Mouse (Mus musculus): ENCODE measurements at regions not wholly inside any gene's neighbourhood (a gene's known extent, or its start where the extent isn't known, plus 50 kb on each side); places are given as distances from the start of the nearest gene placed in this dataset.

DNA sequence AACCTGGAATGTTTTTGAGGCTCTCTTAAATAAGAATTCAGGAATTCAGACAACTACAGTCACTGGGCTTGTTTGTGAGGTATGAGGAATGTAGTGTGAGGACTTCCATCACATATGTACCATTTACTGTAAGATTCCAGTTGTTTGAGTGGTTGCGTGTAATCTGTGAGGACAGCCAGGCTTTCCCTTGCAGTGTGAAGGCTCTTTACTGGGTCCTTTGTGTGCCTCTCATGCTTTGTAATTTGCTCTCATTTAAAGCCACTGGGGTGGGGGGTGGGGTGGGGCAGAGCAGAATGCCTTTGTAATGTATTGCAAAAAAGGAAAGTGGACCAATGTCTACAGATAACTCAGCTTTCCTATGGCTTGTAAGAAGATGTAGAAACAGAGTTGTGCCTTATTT is 310.4 kb upstream of the Fam241a start:
- WGBS = 83% methylated on average over 1 of the region's 1 CpGs

DNA sequence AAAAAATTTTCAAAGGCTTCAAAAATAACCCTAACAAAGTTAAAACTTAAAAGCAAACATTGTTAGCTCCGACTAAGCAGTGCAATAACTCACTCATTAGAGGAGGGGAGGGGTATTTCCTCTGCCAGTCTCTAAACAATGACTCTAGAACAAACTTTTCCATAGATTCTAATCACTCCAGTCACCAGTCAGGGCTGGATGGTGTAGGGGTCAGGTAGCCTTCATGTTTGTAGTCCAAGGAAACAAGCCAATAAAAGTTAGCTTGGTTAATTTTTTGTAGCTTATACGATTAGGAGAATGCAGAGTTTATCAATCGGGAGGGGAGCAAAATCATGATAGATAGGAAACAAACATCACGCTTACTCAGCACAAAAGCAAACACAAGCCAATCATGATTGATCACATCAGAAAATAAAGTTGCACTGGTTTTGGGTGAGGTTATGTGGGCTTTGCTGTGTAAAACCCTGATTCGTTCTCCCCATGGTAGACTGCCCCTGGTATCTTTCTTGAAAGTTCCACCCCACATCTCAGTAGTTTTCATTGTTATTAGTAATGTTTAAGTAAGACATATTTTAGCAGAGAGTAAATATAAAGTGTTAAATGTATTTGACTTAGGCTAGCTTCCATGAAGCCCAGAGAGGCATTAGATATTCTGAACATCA is 304.6 kb upstream of the Fam241a start:
- TF ChIP-seq EP300 (optimal IDR thresholded peaks at IDR 0.05) (no peak), CTCF (IDR thresholded peaks at IDR 0.05; ENCODE audit: low read depth) (no peak)
- 33% methylated on average over 5 of the region's 5 CpGs for WGBS

More for the DNA sequence above, 310.4 kb upstream of the Fam241a start:
- H3K27me3 ChIP-seq (ENCODE audit: control insufficient read depth, insufficient read depth, low read length) = no peaks in the 10 kb centered on the region
- no peak overlapping the region for H3K4me2 ChIP-seq (replicated peaks; ENCODE audit: low read depth)
- H3K4me3 ChIP-seq (ENCODE audit: low read depth, low read length) = no peak overlapping the region
- no peak overlapping the region for H3K27ac ChIP-seq (replicated peaks)
- no peaks in the 10 kb centered on the region for H3K9me3 ChIP-seq (ENCODE audit: control insufficient read depth, low read length)
- H3K9ac ChIP-seq (ENCODE audit: low read length) = no peak overlapping the region
- H3K36me3 ChIP-seq (ENCODE audit: control insufficient read depth, insufficient read depth, low read length) = no peaks in the 10 kb centered on the region
- DNase-seq (ENCODE audit: low spot score) (no peak), ATAC-seq (ENCODE audit: low FRiP score, low TSS enrichment) (no peak)
- H3K4me1 ChIP-seq (replicated peaks; ENCODE audit: control insufficient read depth, insufficient read depth) = no peaks in the 10 kb centered on the region
- TF ChIP-seq CTCF (IDR thresholded peaks at IDR 0.05; ENCODE audit: low read depth) = no peak
- TF ChIP-seq EP300 (optimal IDR thresholded peaks at IDR 0.05) = no peak

DNA sequence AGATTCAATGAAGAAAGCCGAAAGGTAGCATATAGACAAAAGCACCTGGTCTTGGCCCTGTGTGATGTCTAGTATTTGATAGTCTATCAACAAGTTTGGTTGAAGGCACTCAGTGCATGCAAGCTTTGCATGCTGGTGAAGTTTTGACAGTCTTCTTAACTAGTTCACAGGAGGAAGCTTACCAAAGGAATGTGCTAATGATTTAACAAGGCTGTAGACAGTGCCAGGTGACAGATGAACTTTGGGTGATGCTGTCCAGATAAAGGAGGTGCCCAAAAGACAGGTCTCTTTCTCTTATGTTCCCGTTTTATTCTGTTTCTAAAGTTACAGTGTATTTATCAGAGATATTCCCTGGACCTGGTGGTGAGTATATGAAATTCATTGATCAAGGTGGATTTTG is 303.3 kb upstream of the Fam241a start:
- ATAC-seq (ENCODE audit: low FRiP score, low TSS enrichment) (no peak), DNase-seq (ENCODE audit: low spot score) (no peak)
- H3K4me3 ChIP-seq (ENCODE audit: low read depth, low read length) = no peak overlapping the region
- no peak overlapping the region for H3K27ac ChIP-seq (replicated peaks)
- H3K27me3 ChIP-seq (ENCODE audit: control insufficient read depth, insufficient read depth, low read length) = no peaks in the 10 kb centered on the region
- no peaks in the 10 kb centered on the region for H3K4me1 ChIP-seq (replicated peaks; ENCODE audit: control insufficient read depth, insufficient read depth)
- H3K4me2 ChIP-seq (replicated peaks; ENCODE audit: low read depth) = no peak overlapping the region
- H3K9me3 ChIP-seq (ENCODE audit: control insufficient read depth, low read length) = no peaks in the 10 kb centered on the region
- TF ChIP-seq CTCF (IDR thresholded peaks at IDR 0.05; ENCODE audit: low read depth) (no peak), EP300 (optimal IDR thresholded peaks at IDR 0.05) (no peak)
- H3K9ac ChIP-seq (ENCODE audit: low read length) = no peak overlapping the region
- 84% methylated on average over 2 of the region's 2 CpGs for WGBS
- no peaks in the 10 kb centered on the region for H3K36me3 ChIP-seq (ENCODE audit: control insufficient read depth, insufficient read depth, low read length)

More for the DNA sequence above, 304.6 kb upstream of the Fam241a start:
- no peaks in the 10 kb centered on the region for H3K9me3 ChIP-seq (ENCODE audit: control insufficient read depth, low read length)
- H3K36me3 ChIP-seq (ENCODE audit: control insufficient read depth, insufficient read depth, low read length) = no peaks in the 10 kb centered on the region
- H3K4me2 ChIP-seq (replicated peaks; ENCODE audit: low read depth) = no peak overlapping the region
- H3K27me3 ChIP-seq (ENCODE audit: control insufficient read depth, insufficient read depth, low read length) = no peaks in the 10 kb centered on the region
- ATAC-seq (ENCODE audit: low FRiP score, low TSS enrichment) (no peak), DNase-seq (ENCODE audit: low spot score) (no peak)
- no peak overlapping the region for H3K27ac ChIP-seq (replicated peaks)
- no peaks in the 10 kb centered on the region for H3K4me1 ChIP-seq (replicated peaks; ENCODE audit: control insufficient read depth, insufficient read depth)
- no peak overlapping the region for H3K4me3 ChIP-seq (ENCODE audit: low read depth, low read length)
- no peak overlapping the region for H3K9ac ChIP-seq (ENCODE audit: low read length)

DNA sequence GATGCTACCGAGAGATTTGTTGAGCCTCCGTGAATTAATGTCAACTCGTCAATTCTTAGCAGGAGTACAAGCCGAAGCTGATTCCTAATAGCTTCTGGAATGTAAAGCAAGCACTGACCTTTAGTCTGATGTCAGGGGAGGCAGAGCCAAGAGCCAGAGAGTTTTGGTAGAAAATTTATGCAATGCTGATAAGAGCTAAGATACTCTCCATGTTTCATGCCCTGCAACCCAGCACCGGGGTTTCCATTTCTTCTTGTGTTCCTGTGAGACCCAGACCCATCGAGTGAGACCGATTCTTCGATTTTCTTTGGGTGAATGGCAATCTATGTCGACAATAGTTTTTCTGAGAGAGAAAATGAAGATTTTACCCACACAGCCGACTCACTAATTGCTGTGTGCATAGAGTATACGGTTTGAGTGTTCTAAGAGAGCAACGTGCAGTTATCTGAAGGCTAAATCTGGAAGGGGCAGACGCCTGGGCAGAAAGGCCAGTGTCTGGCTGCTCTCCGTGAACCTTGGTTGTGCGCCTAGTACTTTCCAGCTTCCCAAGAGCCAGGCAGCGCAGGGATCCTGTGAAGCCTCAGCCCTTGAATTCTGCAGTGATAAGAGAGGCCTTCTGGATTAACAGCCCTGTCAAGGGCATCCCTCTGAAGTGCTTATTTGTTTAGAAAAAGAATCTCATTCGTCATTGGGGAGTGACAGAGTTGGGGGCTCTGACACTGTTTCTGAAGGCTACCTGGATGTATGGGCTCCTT is 296.1 kb upstream of the Fam241a start:
- no peaks in the 10 kb centered on the region for H3K36me3 ChIP-seq (ENCODE audit: control insufficient read depth, insufficient read depth, low read length)
- no peaks in the 10 kb centered on the region for H3K27me3 ChIP-seq (ENCODE audit: control insufficient read depth, insufficient read depth, low read length)
- ATAC-seq (ENCODE audit: low FRiP score, low TSS enrichment) = no peak
- H3K9me3 ChIP-seq (ENCODE audit: control insufficient read depth, low read length) = no peaks in the 10 kb centered on the region
- H3K4me2 ChIP-seq (replicated peaks; ENCODE audit: low read depth) = no peak overlapping the region
- no peak overlapping the region for H3K27ac ChIP-seq (replicated peaks)
- TF ChIP-seq EP300 (optimal IDR thresholded peaks at IDR 0.05) (no peak), CTCF (IDR thresholded peaks at IDR 0.05; ENCODE audit: low read depth) (no peak)
- no peaks in the 10 kb centered on the region for H3K4me1 ChIP-seq (replicated peaks; ENCODE audit: control insufficient read depth, insufficient read depth)
- DNase-seq (ENCODE audit: low spot score) = no peak
- H3K4me3 ChIP-seq (ENCODE audit: low read depth, low read length) = no peak overlapping the region
- H3K9ac ChIP-seq (ENCODE audit: low read length) = no peak overlapping the region
- WGBS = 42% methylated on average over 17 of the region's 17 CpGs

DNA sequence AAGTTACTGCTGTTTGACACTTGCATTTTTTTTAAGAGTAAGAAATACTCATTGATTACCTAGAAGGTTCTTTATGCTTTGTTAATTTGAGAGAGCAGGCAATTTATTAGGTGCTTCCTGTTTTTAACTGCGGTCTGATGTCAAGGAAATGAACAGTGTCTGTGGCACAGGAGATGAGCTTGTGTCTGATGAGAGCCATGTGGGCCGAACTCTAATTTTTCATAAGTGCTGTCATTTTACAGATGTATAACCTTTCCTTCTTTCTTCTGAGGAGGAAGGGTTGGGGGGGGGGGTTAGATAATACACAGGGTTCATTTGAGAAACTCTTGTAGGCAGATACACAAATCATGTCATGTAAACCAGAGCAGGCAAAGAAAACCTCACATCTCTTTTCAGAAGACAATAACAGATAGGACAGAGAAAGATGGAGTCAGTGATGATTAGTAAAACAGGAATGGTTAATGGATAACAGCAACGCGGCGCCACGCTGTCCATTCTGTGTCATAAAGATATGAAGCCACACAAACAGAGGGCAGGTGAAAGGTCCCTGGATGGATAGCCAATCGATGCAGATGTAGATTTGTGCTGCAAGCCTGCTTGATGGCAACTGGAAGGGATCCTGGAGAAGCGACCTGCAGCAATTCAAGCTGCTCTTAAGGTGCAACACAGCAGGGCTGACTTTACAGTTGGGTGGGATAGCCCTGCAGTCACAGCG is 291.4 kb upstream of the Fam241a start:
- H3K9me3 ChIP-seq (ENCODE audit: control insufficient read depth, low read length) = no peaks in the 10 kb centered on the region
- H3K4me3 ChIP-seq (ENCODE audit: low read depth, low read length) = no peak overlapping the region
- no peak for ATAC-seq (ENCODE audit: low FRiP score, low TSS enrichment)
- H3K4me2 ChIP-seq (replicated peaks; ENCODE audit: low read depth) = no peak overlapping the region
- DNase-seq (ENCODE audit: low spot score) = no peak
- no peak overlapping the region for H3K9ac ChIP-seq (ENCODE audit: low read length)
- H3K36me3 ChIP-seq (ENCODE audit: control insufficient read depth, insufficient read depth, low read length) = no peaks in the 10 kb centered on the region
- no peak overlapping the region for H3K27ac ChIP-seq (replicated peaks)
- 55% methylated on average over 9 of the region's 9 CpGs for WGBS
- no peaks in the 10 kb centered on the region for H3K4me1 ChIP-seq (replicated peaks; ENCODE audit: control insufficient read depth, insufficient read depth)
- TF ChIP-seq CTCF (IDR thresholded peaks at IDR 0.05; ENCODE audit: low read depth) (no peak), EP300 (optimal IDR thresholded peaks at IDR 0.05) (no peak)
- H3K27me3 ChIP-seq (ENCODE audit: control insufficient read depth, insufficient read depth, low read length) = no peaks in the 10 kb centered on the region

Measured in stomach, postnatal 0 days (tissue).